Mouse (Mus musculus) bone marrow macrophage, adult 2 months (primary cell): ENCODE data around the gene Slc10a6.

Experiments used
- CTCF ChIP-seq: IDR thresholded peaks from 2 replicates; pipeline ENCODE4 v1.5.1; 2012; ENCODE audit warnings: low read depth, mild to moderate bottlenecking, low read length, moderate library complexity
- POLR2A ChIP-seq: IDR thresholded peaks from 2 replicates; pipeline ENCODE4 v1.6.1; 2012; ENCODE audit warnings: mild to moderate bottlenecking, low read depth, low read length, borderline replicate concordance

GRCm38 (mm10) chr5:103655346-103656118 is 26.3 kb upstream of the Slc10a6 start, which contains the start of gene 1700016H13Rik:
- TF ChIP-seq CTCF (no peak), POLR2A (no peak)
